Mouse (Mus musculus): ENCODE data around the gene 2010111I01Rik.
"Not testable (repeated sequence)": the region's sequence is repeated elsewhere in the genome, so short reads cannot be mapped to it uniquely, and the experiment has no call there.

The 2010111I01Rik gene

DNA sequence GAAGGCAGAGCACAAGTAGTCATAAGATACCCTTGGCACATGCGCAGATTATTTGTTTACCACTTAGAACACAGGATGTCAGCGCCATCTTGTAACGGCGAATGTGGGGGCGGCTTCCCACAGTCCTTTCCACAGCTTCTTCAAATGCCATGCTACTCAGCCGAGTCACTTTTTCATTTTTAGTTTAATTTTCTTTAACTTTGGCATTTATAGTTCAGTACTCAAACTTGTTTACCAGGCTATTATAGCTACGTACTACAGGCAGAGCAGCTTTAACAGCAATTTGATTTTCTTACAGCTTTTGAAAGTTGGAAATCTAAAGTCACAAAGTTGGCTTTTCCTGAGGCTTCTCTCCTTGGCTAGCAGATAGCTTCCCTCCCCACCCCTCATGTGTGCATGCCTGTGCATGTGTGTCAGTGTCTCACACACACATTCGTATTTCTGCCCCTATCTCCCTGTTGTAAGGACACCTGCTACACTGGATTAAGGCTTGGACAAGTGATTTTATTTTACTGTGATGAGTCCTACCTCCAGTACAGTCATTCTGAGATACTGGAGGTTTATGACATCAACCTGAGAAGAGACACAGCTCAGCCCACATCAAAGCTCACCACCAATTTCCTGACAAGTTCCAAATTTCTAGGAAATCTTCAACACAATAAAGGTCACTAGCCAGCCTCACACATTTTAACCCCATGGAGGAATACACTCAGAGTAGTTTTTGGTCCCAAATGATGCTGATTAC is 258.5 kb downstream of the 2010111I01Rik start:
- no peak for DNase-seq

DNA sequence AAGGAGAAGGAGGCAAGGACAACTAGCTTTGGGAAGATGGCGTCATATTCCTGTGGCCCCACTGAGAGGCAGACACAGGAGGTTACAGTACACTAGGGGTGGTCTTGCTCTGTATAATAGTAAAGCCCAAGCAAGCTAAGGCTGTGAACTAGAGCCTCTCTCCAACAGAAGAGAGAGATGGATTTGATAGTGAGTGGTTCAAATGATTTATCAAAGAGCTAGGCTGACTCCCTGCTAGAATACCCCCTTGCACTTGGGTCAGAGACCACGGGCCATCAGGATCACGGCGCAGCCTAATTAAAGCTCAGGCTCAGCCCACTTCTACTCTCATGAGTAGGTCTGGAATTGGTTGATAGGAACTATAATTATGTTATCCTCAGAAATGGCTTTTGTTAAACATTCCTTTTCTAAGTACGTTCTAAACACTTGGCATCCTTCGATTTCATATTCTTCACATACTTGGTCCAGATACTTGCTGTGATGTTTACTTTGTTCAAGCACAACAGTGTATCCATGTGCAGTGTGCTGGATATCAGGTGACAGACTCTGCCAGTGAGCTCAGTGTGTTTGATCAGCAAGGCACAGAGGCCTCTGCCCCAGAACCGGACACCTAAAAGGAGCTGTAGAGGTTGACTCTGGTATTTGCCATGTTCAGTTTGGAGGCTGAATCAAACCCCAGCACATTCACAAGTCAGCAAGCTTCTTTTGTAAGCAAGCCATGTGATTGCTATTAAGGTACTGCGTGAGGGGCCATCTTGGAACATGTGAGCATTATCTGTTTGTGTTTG is 261.3 kb downstream of the 2010111I01Rik start:
- no peak for DNase-seq

DNA sequence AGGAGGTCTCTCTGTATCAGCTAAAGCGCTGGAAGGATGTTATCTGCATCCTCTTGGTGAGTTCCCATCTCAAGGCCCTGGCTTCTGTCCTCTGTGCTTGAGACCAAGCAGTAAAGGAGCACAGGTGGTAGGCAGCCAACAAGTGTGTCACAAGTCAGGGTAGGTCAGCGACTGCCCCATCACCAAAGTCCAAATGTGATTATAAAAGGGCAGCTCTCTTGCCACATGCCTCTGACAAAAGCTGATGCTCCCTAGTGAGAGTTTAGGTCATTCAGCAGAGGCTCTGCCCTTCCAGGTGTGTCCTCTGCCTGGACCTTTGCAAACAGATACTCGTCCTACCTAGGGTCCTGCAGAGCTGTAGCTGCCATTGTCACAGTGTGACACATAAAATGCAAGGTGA is 263.1 kb downstream of the 2010111I01Rik start:
- DNase-seq, result no peak

DNA sequence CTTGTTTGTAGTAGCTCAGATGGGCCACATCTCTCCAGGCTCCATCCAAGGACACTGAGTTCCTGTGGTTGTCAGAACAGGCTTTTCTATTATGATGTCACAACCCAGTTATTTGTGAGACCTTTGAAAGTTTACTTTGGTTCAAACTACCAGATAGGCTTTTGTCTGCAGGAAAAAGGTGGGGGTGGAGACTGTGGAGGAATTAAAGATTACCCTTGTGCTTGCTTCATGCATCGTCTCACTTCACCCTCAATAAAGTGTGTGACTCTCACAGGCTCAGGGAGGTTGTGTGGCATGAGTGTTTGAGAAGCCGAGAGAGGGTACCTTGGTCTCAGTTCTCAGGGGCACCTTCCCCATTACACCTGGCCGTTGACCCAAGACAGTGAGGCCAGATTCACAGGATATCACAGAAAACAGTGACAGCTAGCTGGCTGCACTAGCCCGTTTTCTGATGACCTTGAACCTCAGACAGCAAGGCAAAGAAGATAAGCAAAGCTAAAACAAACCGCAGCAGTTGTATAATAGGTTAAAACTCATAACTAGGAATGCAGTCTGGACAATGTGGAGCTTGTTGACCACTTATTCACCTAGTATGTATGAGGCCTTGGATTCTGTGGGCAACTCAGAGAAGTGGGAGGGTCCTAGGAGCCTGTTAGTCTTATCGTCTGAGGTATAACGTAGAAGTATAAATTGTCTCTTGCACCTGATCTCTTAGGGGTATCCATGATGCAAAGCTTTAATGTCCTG is 266.4 kb downstream of the 2010111I01Rik start:
- DNase-seq, result no peak

DNA sequence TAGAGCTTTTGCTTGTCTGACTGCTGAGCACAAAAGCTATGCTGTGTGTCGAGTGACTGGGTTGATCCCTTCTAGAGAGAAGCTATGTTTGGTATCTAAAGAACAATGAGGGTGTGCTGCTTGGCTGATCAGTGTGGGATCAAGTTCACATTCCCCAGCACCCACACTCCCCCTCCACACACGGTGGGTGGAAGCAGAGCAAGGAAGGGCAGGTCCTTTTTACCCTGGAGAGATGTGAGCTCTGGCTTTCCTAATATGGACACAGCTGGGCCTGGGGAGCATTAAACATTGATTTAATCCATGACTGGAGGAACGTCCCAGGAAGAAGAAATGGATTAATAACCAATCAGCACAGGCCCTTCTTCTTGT is 267.0 kb downstream of the 2010111I01Rik start:
- no peak for DNase-seq

DNA sequence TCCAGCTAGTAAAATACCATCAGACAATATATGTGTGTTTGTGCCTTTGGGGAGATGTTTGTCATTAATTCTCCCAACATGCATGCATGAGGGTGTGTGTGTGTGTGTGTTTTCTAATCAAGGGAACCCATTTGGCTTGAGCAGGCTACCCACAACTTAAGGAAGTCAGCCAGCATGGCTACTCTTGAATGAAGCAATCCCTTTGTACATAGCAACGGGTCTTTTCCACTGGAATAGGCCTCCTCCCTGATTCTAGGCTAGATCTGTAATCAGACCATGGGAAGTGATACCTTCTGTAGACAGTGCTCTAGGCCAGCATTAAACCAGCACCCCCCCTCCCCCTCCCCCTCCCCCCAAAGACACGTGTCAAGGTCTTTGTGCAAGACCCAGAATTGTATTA is 267.9 kb downstream of the 2010111I01Rik start:
- no peak for DNase-seq

DNA sequence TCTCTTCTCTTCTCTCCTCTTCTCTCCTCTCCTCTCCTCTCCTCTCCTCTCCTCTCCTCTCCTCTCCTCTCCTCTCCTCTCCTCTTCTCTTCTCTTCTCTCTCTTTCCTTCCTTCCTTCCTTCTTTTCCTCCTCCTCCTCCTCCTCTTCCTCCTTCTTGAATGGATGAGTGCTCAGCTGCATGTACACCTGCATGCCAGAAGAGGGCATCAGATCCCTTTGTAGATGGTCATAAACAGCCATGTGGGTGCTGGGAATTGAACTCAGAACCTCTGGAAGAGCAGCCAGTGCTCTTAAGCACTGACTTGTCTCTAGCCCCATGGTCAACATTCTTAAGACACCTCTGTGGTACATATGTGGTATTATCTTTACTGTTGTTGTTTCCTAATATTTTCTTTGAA is 269.8 kb downstream of the 2010111I01Rik start:
- DNase-seq, result not testable (repeated sequence)

DNA sequence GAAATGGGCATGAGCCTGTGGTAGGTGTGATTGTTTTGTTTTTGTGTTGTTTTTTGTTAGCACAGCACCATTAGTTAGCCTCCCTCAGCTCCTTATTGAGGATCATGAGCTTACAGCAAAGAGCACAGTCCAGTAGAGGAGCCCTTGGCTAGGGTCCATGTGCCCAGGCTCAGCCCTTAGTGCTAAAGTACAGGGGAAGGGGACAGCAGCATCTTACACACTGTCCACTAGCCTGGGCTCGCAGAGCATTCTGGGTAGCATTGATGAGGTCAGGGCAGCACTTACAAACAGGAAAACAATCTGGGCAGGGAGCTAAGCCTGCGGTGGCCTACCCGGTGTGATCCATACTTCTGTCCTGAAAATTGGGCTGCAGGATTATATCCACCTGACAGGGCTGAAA is 270.9 kb downstream of the 2010111I01Rik start:
- no peak for DNase-seq

DNA sequence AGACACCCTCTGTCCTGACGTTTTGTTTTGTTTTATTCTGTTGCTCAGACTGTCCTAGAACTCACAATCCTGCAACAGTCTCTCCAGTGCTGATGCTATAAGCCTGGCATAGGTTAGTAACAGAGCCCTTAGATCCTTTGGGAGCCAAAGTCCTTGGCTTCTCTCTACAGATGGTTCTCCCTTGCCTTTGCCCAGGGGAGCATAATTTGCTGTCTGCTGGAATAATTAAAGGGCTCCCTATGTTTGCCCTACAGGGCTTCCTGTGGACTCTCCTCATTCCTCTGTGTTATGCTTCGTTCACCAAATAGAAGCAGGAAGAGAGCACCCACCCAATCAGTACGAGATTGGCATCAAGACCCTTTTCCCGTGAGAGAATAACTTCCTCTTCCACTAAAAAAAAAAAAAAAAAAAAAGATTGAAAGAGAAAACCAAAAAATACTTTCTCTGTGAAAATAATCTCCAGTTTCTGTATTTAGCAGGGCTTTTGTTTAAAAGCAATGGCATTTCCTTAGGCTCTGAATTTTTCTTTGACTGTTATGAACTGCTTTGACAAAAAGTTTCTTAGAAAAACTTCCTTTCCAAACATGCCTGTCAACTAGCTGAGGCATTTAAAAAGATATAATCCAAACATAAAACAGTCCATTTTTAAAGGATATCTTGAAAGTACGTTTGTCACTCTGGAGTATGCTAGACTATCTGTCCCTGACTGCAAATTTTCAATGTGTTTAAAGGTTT is 271.6 kb downstream of the 2010111I01Rik start:
- DNase-seq, result no peak

DNA sequence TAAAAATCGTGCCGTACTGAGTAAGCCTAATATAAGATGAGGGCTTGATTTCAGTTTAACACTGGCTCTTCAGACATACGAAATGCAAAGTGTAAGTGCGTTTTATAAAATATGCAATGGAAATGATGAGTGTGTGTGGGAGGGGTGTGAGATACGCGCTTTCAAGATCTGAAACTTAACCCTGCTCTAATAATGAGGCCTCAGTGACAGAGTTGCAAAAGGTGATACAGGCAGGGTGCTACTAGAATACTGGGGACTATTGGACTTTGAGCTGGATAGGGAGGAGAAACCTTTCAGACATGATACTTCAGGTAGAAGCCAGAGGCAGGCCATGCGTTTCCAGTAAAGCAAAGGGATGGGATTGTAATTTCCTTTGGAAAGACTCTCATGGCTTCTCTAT is 273.4 kb downstream of the 2010111I01Rik start:
- no peak for DNase-seq

DNA sequence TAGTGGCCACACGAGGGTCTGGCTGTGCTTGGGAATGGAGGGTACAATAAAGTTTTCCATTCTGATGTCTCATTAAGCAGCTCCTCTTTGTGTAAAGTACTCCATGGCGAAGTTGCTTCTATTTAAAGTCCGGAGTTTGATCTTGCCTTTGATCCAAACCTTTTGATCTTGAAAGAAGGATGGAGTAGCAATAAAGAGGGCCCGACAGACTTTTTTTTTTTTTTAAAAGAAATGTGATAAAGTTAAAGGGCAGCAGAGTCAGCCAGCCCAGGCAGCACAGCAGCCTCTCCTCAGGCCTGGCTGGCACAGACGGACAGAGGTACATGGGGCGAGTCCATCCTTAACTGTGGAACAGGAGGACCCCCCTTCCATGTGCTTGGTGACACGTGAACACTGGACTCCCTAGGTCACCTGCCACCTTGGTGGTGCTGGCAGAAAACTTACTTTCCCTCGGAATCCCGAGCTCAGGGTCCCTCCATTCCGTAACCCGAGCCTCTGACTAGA is 274.7 kb downstream of the 2010111I01Rik start:
- peak; percentile 52 for DNase-seq

DNA sequence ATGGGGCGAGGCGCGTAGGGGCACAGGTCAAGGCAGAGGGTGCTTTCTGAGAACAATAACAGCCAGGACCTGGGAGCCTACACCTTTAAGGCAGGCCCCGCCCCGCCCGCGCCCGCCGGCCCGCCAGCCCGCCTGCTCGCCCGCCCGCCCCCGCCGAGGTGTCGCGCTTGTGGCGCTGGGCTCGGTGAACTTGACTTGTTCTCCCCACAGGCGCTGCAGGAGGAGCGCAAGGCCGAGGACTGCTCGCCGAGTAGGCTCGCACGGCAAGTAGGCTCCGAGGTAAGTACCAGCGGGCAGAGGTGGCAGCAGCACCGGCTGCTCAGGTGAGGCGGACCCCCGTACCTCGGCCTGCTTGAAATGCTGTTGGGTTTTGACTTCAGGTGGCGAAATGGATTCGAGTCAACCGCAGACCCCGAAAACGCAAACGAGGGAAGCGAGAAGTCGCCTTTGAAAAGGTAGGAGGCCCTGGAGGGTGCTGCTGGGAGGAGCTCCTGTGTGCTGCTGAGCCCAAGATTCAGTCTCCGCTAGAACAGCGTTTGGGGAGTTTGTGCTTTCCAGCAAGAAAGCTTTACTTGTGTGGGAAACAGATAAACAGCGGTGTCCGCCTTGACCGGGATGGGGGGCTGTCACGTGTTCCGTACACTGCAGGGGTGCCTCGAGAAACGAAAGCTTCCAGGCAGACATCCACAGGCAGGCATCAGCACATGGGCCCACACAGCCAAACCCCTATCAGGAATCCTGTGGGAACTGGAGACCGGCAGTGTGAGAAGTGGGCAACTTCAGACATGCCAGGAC is 275.4 kb downstream of the 2010111I01Rik start:
- DNase-seq, result peak; percentile 87

DNA sequence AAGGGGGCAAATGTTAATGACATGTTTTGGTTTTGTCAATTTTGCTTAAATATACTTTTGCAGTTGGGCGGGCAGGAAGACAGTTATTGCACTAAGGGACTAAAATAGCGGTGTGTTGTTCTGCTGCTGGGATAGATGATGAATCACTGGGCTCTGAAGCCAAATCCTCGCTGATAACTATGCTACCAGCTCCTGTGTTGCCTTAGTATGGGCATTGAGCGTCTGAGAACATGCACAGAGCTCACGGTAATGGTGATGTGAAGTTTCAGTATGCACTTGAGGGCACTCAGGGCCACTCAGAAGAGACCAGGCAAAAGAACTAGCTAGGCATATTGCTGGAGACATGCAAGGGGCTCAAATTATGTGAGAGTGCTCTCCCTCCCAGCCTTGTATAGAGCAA is 276.1 kb downstream of the 2010111I01Rik start:
- DNase-seq, result no peak

DNA sequence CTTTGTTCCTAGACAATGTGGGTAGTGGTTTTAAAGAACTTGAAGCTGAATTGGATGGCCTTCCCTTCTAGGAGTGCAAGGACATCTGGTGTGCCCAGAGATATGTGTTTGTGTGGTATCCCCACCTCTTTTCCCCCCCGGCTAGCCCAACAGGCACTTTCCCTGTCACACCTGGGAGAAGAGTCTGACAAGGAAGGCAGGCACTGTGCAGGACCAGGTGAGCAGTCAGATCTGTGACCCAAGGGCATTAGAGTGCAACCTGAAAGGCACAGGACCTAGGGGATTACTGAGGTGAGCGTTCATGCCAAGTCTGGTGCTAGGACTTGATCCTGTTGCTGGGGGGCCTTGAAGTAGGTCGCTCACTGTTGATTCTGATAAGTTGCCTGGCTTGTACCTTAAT is 277.0 kb downstream of the 2010111I01Rik start:
- DNase-seq, result no peak

DNA sequence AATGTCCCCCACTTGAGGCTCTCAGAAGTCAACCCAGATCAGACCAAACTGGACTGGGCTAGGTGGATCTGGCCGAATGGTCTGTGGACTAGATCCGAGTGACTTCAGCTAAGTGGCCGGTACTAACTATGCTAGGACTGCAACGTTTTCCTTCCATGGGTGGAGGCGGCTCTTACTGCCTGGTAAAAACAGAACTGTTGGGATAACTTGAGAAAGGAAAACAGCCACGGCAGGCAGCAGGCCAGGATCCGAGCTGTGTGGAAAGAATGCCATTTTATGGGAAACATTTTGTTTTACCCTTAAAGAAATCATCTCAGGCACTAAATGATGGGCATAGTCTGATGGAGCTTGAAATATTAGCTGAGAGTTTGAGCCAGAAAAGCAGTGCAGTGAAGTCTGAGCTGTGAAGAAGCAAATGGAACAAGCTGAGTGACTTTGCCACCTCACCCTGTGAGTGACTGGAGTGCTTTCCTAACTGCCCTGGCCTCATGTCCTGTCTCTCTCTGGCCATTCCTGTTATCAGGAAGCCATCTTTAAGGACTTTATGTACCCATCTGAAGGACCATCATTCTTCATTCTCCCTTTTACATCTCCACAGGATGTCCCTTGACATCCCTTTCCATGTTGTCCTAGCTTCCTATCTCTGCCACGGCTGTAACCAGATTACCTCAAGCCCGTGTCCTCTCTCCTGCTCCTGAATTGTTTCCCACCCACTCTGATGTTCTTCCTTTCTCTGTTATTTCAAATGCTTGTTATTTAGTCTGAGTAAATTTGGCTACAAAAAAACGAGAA is 277.9 kb downstream of the 2010111I01Rik start:
- DNase-seq, result no peak

DNA sequence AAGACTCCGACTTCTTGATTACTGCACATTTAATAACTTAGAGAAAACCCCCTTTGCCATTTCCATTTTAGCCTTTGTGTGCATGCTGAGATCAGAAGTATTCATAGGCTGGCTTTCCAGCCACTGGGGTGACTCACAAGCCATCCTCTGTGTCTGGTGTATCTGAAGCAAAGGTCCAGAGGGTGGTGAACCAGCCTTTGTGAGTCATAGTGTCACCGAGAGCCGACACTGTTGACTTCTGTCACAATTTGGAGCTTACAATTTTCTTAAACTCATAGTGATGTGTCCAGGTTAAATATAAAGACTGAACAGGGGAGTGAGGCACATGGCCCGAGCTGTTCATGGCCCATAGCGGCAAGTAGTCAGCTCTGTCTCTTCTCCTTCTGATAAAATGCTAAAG is 278.9 kb downstream of the 2010111I01Rik start:
- DNase-seq, result no peak

DNA sequence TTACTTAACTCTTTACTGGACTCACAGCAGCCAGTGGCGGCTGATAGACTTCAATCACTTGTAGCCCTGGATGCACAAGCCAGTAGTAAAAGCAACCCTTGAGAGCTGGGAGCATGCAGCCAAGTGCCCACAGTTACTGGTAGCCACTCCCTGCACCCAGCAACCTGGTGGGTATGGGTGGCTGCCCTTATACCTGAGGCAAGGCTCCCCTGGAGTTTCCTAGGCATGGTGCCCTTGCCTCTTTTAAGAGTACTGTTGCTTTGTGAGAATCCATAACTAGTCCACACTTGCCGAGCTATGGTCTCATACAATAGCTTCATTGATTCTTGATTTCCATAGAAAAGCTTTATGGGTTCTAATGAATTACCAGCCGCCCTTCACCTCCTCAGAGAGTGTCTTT is 279.7 kb downstream of the 2010111I01Rik start:
- no peak for DNase-seq

DNA sequence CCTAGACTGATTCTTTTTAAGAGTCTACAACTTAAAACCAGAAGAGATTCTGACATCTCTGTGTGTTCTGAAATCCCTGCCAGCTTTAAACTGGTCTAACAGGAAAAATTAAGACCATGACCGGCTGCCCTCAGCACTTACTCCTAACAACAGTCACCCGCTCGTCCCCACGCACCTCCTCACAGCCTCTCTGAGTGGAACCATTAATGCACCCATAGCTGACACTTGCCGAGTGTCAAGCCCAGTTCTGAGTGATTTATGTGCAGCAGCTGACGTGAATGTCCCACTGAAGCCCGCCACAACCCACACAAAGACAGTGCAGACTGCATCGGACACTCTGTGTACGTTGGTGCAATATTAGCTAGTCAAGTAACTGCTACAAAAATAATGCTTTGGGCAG is 280.5 kb downstream of the 2010111I01Rik start:
- peak; percentile 41 for DNase-seq

DNA sequence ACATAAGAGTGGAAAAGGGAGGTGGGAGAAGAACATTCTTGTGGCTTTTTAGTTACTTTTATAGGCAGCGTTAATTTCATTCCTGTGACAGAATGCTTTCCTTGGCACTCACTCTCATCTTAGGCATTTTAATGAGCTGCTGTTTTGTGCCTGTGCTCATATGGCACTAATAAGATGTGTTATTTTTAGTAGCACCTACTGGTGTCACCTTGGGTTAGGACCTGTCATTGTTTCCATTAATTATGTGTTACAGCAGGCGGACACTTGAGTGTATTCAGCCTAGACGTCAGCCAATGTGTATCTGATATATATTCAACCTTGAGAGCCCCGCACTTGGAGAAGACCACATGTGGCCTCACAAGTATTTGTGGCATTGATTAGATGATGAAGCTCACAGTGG is 281.1 kb downstream of the 2010111I01Rik start:
- no peak for DNase-seq

DNA sequence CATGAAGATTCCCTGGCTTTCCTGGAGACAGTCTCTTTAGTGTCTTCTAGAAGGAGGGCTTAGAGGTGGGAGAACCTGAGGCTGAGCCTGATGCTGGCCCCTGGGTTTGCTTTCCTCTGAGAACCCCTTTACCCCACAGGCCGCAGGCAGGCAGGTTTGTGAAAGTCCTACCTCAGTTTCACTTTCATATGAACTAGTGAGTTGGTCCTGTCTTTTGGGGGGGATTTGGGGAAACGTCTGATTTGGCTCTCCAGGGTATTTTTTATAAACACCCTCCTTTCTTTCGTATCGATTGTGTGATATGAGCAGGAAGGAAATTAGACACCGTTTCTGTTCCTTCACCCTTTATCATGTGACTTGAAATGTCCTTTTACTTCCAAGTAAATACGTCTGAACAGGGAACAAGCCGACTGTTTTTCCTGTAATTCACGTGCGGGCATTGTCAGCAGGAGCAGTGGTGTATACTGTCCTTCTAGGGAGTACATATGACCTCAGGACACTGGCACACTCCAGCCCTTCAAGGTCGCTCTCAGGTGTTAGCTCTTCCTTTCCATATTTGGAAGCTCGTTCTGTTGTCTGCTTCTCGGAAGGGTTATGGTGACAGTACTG is 281.7 kb downstream of the 2010111I01Rik start:
- DNase-seq, result no peak

DNA sequence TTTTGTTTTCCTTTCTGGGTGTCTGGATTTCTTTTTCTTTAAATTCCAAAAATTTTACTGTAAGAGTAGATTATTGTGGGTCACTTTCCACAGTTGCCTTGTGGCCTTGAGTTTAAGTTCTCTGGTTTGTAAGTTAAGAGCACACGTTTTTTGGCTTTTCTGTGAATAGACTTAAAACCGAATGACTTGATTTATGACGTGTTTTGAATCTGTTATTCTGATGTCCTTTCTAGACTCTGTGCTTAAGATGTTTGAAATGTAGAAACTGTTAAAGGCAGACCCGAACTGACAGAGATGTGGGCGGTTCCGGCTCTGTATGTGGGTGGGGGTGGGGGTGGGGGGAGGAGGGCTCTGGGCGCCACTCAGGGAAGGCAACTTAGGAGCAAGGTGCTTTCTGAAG is 282.3 kb downstream of the 2010111I01Rik start:
- DNase-seq, result no peak

Measured in embryo, embryonic 11 days (tissue).